Mouse (Mus musculus) heart, postnatal 4 days (tissue): ENCODE measurements at regions not wholly inside any gene's neighbourhood (a gene's known extent, or its start where the extent isn't known, plus 50 kb on each side); places are given as distances from the start of the nearest gene placed in this dataset.

Experiments used
- DNase-seq: peaks from one replicate; pipeline ENCODE4 v3.0.0; 2021

DNA sequence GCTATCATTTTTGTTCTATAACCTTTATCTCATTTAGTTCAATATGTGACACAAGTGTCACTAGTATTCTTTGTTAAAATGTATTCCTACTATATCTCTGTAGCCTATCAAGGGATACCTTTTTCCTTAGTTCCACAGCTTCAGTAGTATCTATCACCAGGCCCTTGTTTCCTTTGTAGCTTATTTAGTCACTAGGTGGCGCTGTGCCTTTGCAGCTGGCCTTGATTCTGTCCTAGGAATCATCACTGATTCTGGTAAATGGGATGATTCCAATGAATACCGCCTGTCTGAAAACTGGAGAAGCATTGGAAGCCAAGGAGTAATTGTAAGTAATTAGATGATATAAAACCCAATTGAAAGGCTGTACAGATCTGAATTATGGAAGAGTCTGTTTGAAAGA is 139.3 kb downstream of the Dcaf12l2 start:
- peak; percentile 10 for DNase-seq
